8 mouse cellular contexts compared by ENCODE assay signal in genomic region chr13:23312909-23313669, GRCm38 (mm10). TPM values are rescaled to one million over a fixed set of nuclear protein-coding genes. Genes with fewer than 3 reads are reported as not detected.
DNase-seq lines count a peak whose midpoint lies in the region; ATAC-seq lines count a peak whose summit lies in the region.

No protein-coding gene starts in this region.

- DNase-seq in heart, embryonic 10.5 days (ENCODE audit: low spot score) = no peak
- DNase-seq in heart, postnatal 36 days = no peak
- DNase-seq in Muller cell, postnatal 12 days (ENCODE audit: inconsistent ontology term) = peak; percentile 10
- DNase-seq in mesoderm, embryonic 11.5 days (ENCODE audit: low read depth, low spot score) = peak; percentile 66
- DNase-seq in cerebellum, adult 9-10 months = no peak
- DNase-seq in yolk sac, embryonic 10.5 days (ENCODE audit: low spot score) = no peak
- no peak for DNase-seq in cerebellum, postnatal 14 days

- no peak overlapping the region for H3K27ac ChIP-seq in heart, embryonic 10.5 days

- H3K4me1 ChIP-seq in heart, embryonic 10.5 days = 0 out of 2 replicates have a peak, but pooled peaks cover 10% of the 10 kb centered on the region

- H3K36me3 ChIP-seq in heart, embryonic 10.5 days = no peaks in the 10 kb centered on the region

- WGBS in heart, embryonic 10.5 days = 1% methylated on average over 42 of the region's 42 CpGs

- intact Hi-C loops in heart, postnatal 36 days (cut with DNase I) = no loop called here

- no peaks in the 10 kb centered on the region for H3K9me3 ChIP-seq in heart, embryonic 10.5 days

- ATAC-seq in granulocyte monocyte progenitor cell, adult 5-6 weeks (replicated peaks; ENCODE audit: poor library complexity, severe bottlenecking) = 0 out of 2 replicates have a peak, but pooled peaks have one; percentile 5

- peak overlapping the region; percentile 66 for H3K4me3 ChIP-seq in heart, embryonic 10.5 days

- peaks cover 49% of the 10 kb centered on the region for H3K27me3 ChIP-seq in heart, embryonic 10.5 days (ENCODE audit: insufficient read depth, poor library complexity, severe bottlenecking)

RNA-seq across cellular contexts. Expression of gene Zfp322a, which starts 55.9 kb away (rescaled TPM):
- polyA plus RNA-seq in heart, embryonic 10.5 days (2016; fragmentation: Nextera tagmentation; extraction: Ambion mirVana) = 39.0 and 42.2 TPM in 2 replicates
- 10 to 100 TPM; 13.6 to 16.5 TPM for total RNA-seq in heart, postnatal 36 days (2021)
- total RNA-seq in granulocyte monocyte progenitor cell, adult 5-6 weeks (2014; fragmentation: Nextera tagmentation) = 21.8 and 34.5 TPM in 2 replicates
- total RNA-seq in granulocyte monocyte progenitor cell, adult 5-6 weeks (2017) = 43.7 and 71.1 TPM in 2 replicates

Comparison
In these comparisons a context has a peak if more than half of its experiments do, and no peak if none do; other contexts are left out.
1. DNase-seq: peak in Muller cell, postnatal 12 days (single experiment) and mesoderm, embryonic 11.5 days (single experiment); none in heart, embryonic 10.5 days (single experiment), heart, postnatal 36 days (0 of 2), cerebellum, adult 9-10 months (single experiment), yolk sac, embryonic 10.5 days (single experiment) and cerebellum, postnatal 14 days (0 of 2).